Mouse (Mus musculus) myocyte (in vitro differentiated cells): ENCODE data around the gene Sobp. TPM values are rescaled to one million over a fixed set of nuclear protein-coding genes. Genes with fewer than 3 reads are reported as not detected.

Experiments used
- H3K27me3 ChIP-seq: one replicate; pipeline ENCODE4 v1.6.1; 2011; ENCODE audit not compliant: control insufficient read depth, insufficient read depth, insufficient read length
- H3K36me3 ChIP-seq: one replicate; pipeline ENCODE4 v1.6.1; 2011; ENCODE audit not compliant: control insufficient read depth, insufficient read depth
- H3K4me2 ChIP-seq: one replicate; pipeline ENCODE4 v1.6.1; 2011; ENCODE audit warnings: low read depth, control low read depth
- H3K4me3 ChIP-seq: one replicate; pipeline ENCODE4 v1.5.1; 2011; ENCODE audit warnings: mild to moderate bottlenecking, control low read depth, moderate library complexity
- H3K79me2 ChIP-seq: one replicate; pipeline ENCODE4 v1.6.1; 2011; ENCODE audit not compliant: control insufficient read depth, insufficient read depth
- H3ac ChIP-seq: one replicate; pipeline ENCODE4 v1.6.1; 2011; ENCODE audit not compliant: control insufficient read depth, insufficient read length
- CEBPB ChIP-seq: IDR thresholded peaks from 2 replicates; pipeline ENCODE4 v1.6.1; 2011; ENCODE audit warnings: mild to moderate bottlenecking, moderate library complexity; ENCODE audit not compliant: poor library complexity, insufficient read depth, severe bottlenecking
- E2F4 ChIP-seq: IDR thresholded peaks from one replicate; pipeline ENCODE4 v1.6.1; 2011; ENCODE audit warnings: mild to moderate bottlenecking, control low read depth, moderate library complexity; ENCODE audit not compliant: insufficient read depth
- MAX ChIP-seq: IDR thresholded peaks from one replicate; pipeline ENCODE4 v1.6.1; 2011; ENCODE audit warnings: low read depth, mild to moderate bottlenecking, control low read depth
- MYOD1 ChIP-seq, 3 experiments: IDR thresholded peaks; one replicate each; pipeline ENCODE4 v1.6.1; 2011; ENCODE audit warnings: control low read depth in 2 of 3, low read depth in 2 of 3, mild to moderate bottlenecking in 2 of 3, moderate library complexity in 1 of 3; ENCODE audit not compliant: insufficient read length in 2 of 3, control insufficient read depth in 1 of 3
- MYOG ChIP-seq, 3 experiments: IDR thresholded peaks; one replicate each; pipeline ENCODE4 v1.6.1; 2011; ENCODE audit warnings: control low read depth in 2 of 3, low read depth in 2 of 3, mild to moderate bottlenecking in 2 of 3; ENCODE audit not compliant: insufficient read length in 2 of 3, control insufficient read depth in 1 of 3, insufficient read depth in 1 of 3
- POLR2A ChIP-seq: IDR thresholded peaks from one replicate; pipeline ENCODE4 v1.6.1; 2011; ENCODE audit warnings: low read depth, mild to moderate bottlenecking, control low read depth, moderate library complexity; ENCODE audit not compliant: insufficient read length
- POLR2AphosphoS2 ChIP-seq: IDR thresholded peaks from one replicate; pipeline ENCODE4 v1.6.1; 2011; ENCODE audit warnings: low read depth, control low read depth; ENCODE audit not compliant: insufficient read length
- REST ChIP-seq: IDR thresholded peaks from one replicate; pipeline ENCODE4 v1.6.1; 2011; ENCODE audit warnings: mild to moderate bottlenecking, control low read depth, moderate library complexity; ENCODE audit not compliant: insufficient read depth, insufficient read length
- SRF ChIP-seq: IDR thresholded peaks from one replicate; pipeline ENCODE4 v1.6.1; 2011; ENCODE audit warnings: low read depth; ENCODE audit not compliant: control insufficient read depth, insufficient read length
- TCF12 ChIP-seq: IDR thresholded peaks from one replicate; pipeline ENCODE4 v1.6.1; 2011; ENCODE audit warnings: mild to moderate bottlenecking, control low read depth; ENCODE audit not compliant: poor library complexity, insufficient read depth, severe bottlenecking
- TCF3 ChIP-seq: IDR thresholded peaks from one replicate; pipeline ENCODE4 v1.6.1; 2011; ENCODE audit warnings: low read depth, control low read depth; ENCODE audit not compliant: insufficient read length
- USF1 ChIP-seq: IDR thresholded peaks from one replicate; pipeline ENCODE4 v1.6.1; 2011; ENCODE audit warnings: low read depth, mild to moderate bottlenecking, control low read depth, moderate library complexity
- polyA plus RNA-seq: library from polyadenylated mRNA; unstranded; fragments of >200 nt; fragmentation: generic; extraction: Trizol; gene quantifications from one replicate; pipeline ENCODE4 v1.2.1, GENCODE M21; 2012; ENCODE audit warnings: missing spikeins

The Sobp gene
- polyA plus RNA-seq = 3.2 TPM

DNA sequence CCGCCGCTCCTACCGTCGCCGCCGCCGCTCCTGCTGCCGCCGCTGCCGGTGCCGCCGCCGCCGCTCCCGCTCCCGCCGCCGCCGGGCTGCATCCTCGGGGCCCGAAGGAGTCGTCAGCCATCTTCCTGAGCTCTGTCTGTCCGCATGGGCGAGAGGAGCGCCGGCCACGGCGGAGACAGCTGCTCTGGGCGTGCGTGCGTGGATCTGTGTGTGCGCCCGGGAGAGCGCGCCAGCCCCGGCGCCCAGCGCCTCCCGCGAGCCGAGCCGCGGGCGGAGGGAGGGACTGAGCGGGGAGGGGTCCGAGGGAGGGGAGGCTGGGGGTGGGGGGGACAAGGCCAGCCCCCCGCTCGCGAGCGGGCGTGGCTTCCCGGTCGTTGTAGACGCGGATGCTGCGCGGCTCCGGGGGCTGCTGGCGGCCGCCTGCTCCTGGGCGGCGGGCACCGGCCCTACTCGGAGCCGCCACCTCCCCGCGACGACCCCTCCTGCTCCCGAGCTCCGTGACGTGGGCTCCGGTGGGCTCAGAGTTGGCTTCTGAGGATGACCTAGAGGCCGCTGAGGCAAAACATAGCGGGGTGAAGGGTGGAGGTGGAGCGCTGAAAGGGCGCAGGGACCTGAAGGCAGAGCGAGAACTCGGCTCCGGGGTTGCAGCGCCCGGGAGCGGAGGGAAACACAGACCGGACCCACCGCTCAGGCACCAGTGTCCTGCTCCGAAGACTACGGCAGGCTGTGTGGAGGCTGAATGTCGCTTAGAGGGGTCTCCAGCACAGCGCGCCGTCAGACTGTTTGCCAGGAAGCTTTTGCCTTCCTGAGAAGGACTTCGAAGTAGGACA lies at the start of gene Sobp, which contains the start of gene 9030612E09Rik:
TSS of gene Sobp (minus strand) at position 205 of the 830 bp plus-strand sequence.
TSS of gene 9030612E09Rik (plus strand) at position 379 of the 830 bp plus-strand sequence.
- Histone ChIP-seq H3K79me2 (peaks cover 6% of the 10 kb centered on the region), H3K27me3 (peaks cover 7% of the 10 kb centered on the region), H3ac (peak within 1 kb of the TSS; percentile 85), H3K36me3 (no peaks in the 10 kb centered on the region), H3K4me2 (peak within 1 kb of the TSS; percentile 93), H3K4me3 (peak within 1 kb of the TSS; percentile 57)
- TF ChIP-seq SRF (no peak), POLR2A (peak; percentile 69), MAX (no peak), TCF12 (no peak), E2F4 (no peak), USF1 (no peak), MYOG (IDR thresholded peaks at IDR 0.05; ENCODE audit: control insufficient read depth in 1 of 3, insufficient read depth in 1 of 3, insufficient read length in 2 of 3, low read depth in 2 of 3) (peak in 2 of 3 experiments; percentile 82 to 85), POLR2AphosphoS2 (no peak), CEBPB (no peak), TCF3 (peak; percentile 7), REST (no peak), MYOD1 (IDR thresholded peaks at IDR 0.05; ENCODE audit: control insufficient read depth in 1 of 3, insufficient read length in 2 of 3, low read depth in 2 of 3) (peak in 2 of 3 experiments; percentile 66 to 74)

DNA sequence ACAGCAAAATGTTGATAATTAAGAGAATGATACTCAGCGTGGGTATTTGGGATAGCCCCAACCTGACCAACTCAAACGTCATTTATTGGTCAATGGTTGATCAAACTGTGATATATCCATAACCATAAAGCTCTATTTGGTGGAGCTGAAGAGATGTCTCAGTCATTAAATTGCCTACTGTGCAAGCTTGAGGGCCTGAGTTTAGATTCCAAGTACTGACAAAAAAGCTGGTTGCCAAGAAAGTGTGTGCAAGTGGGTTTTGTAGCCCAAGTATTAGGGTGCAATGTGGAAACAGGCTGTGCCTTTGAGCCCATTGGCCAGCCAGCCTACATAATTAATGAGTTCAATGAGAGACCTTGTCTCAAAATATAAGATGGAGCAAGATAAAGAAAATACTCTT lies 49.1 kb upstream of the Sobp start:
- H3K36me3 ChIP-seq = no peaks in the 10 kb centered on the region
- no peak overlapping the region for H3K4me2 ChIP-seq
- no peak overlapping the region for H3ac ChIP-seq
- TF ChIP-seq TCF3 = no peak
- TF ChIP-seq E2F4 = no peak
- no peak for TF ChIP-seq MYOG (IDR thresholded peaks at IDR 0.05; ENCODE audit: control insufficient read depth in 1 of 3, insufficient read depth in 1 of 3, insufficient read length in 2 of 3, low read depth in 2 of 3)
- TF ChIP-seq REST = no peak
- TF ChIP-seq CEBPB = no peak
- TF ChIP-seq POLR2A = no peak
- no peak for TF ChIP-seq POLR2AphosphoS2
- TF ChIP-seq TCF12 = no peak
- TF ChIP-seq MAX = no peak
- no peak overlapping the region for H3K4me3 ChIP-seq
- no peaks in the 10 kb centered on the region for H3K27me3 ChIP-seq
- H3K79me2 ChIP-seq = peaks cover 12% of the 10 kb centered on the region

DNA sequence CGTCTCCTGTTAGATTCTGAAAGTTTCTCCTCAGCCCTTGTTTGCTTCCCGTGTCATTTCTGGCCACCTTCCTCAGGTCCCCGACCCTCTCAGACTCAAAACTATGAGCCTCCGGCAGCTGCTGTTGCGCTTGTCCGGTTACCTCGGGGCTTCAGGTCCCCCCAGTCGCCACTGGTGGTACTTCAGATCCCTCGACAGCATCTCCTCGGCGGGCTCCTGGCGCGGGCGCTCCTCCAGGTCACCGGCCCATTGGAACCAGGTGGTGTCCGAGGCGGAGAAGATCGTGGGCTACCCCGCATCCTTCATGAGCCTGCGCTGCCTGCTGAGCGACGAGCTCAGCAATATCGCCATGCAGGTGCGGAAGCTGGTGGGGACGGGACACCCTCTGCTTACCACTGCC lies 47.3 kb upstream of the Sobp start:
- no peak for TF ChIP-seq REST
- no peak for TF ChIP-seq POLR2AphosphoS2
- TF ChIP-seq USF1 = no peak
- TF ChIP-seq MYOD1 (IDR thresholded peaks at IDR 0.05; ENCODE audit: control insufficient read depth in 1 of 3, insufficient read length in 2 of 3, low read depth in 2 of 3) = no peak
- TF ChIP-seq POLR2A = no peak
- no peak for TF ChIP-seq MYOG (IDR thresholded peaks at IDR 0.05; ENCODE audit: control insufficient read depth in 1 of 3, insufficient read depth in 1 of 3, insufficient read length in 2 of 3, low read depth in 2 of 3)
- TF ChIP-seq TCF3 = no peak
- no peak for TF ChIP-seq MAX
- no peak for TF ChIP-seq CEBPB
- no peak for TF ChIP-seq E2F4
- TF ChIP-seq TCF12 = no peak
- TF ChIP-seq SRF = no peak
- Histone ChIP-seq H3ac (peak overlapping the region; percentile 26), H3K27me3 (no peaks in the 10 kb centered on the region), H3K4me2 (peak overlapping the region; percentile 95), H3K79me2 (peaks cover 12% of the 10 kb centered on the region), H3K4me3 (peak overlapping the region; percentile 98), H3K36me3 (no peaks in the 10 kb centered on the region)

DNA sequence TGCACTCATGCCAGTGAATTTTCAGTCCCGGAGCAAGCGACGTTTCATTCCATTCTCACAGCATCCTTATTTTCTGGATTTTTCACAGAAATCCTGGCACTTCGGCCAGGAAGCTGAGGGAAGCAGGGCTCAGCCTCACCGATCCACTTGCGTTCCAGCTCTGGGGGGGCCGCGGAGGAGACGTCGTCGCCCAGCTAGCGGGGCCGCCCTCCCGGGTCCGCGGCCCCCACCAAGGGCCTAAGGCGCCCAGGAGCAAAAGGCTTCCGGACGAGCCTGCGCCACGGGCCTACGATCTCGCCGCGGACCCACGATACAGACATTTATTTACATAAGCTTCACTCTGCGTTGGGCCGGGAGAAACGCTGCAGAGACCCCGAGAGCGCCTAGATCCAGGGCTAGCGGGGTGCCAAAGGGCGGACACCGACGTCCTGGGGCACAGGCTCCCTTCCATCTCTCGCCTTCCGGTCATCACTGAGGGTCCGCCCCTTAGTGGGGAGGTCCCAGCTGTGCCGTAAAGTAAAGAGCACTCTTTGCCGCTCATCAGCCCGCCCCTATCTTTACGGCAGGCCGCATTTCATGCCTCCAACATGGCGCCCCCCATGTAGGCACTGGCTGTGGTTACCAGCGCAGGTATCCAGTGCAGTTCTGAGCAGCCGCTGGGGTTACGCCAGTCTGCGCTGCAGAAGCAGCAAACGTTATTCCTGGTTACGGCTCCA lies 46.7 kb upstream of the Sobp start, which contains the start of gene Pdss2:
TSS of gene Pdss2 (plus strand) at position 577 of the 716 bp plus-strand sequence.
- peaks cover 12% of the 10 kb centered on the region for H3K79me2 ChIP-seq
- TF ChIP-seq TCF12 = no peak
- TF ChIP-seq CEBPB = no peak
- no peak for TF ChIP-seq TCF3
- TF ChIP-seq POLR2AphosphoS2 = peak; percentile 100
- peak; percentile 31 for TF ChIP-seq REST
- peak; percentile 99 for TF ChIP-seq POLR2A
- no peak for TF ChIP-seq MAX
- no peak for TF ChIP-seq USF1
- TF ChIP-seq MYOD1 (IDR thresholded peaks at IDR 0.05; ENCODE audit: control insufficient read depth in 1 of 3, insufficient read length in 2 of 3, low read depth in 2 of 3) = peak in 2 of 3 experiments; percentile 17 to 49
- TF ChIP-seq SRF = peak; percentile 85
- TF ChIP-seq E2F4 = no peak
- TF ChIP-seq MYOG (IDR thresholded peaks at IDR 0.05; ENCODE audit: control insufficient read depth in 1 of 3, insufficient read depth in 1 of 3, insufficient read length in 2 of 3, low read depth in 2 of 3) = peak in 1 of 3 experiments; percentile 74
- no peaks in the 10 kb centered on the region for H3K36me3 ChIP-seq
- peak within 1 kb of the TSS; percentile 98 for H3K4me3 ChIP-seq
- H3K4me2 ChIP-seq = peak within 1 kb of the TSS; percentile 95
- H3K27me3 ChIP-seq = no peaks in the 10 kb centered on the region
- H3ac ChIP-seq = peak within 1 kb of the TSS; percentile 26
